Mouse (Mus musculus) heart, postnatal 36 days (tissue): ENCODE data around the gene Supt6. TPM values are rescaled to one million over a fixed set of nuclear protein-coding genes. Genes with fewer than 3 reads are reported as not detected.

Source experiments
- microRNA-seq, 2 experiments: library from miRNA; unstranded; fragments of <30 nt; microRNA quantifications; one replicate each; pipeline ENCODE4 v1.2.0; 2021; ENCODE audit warnings: borderline number of aligned reads in 2 of 2
- total RNA-seq, 2 experiments: library from RNA; stranded (reverse); gene quantifications; 2 replicates each; pipeline ENCODE4 v1.2.3; 2021

Gene Supt6
- total RNA-seq, 2 experiments from 2014 or later: 28.4 to 29.6 TPM

Small RNA genes within 50 kb of the gene (microRNA-seq; reads per million reads assigned to microRNA genes)
- 2.9 to 3.4 reads per million in 2 experiments for gene Mir7653

Other genes with a start within 250 kb of the Supt6 start
- 1 to 10 TPM; 3.9 to 5.0 TPM for gene Dhrs13, start 213.7 kb downstream of the Supt6 start, total RNA-seq
- gene Flot2, start 208.1 kb downstream of the Supt6 start, total RNA-seq: 10 to 100 TPM; 63.5 to 64.3 TPM
- gene Eral1, start 165.6 kb downstream of the Supt6 start, total RNA-seq: 10 to 100 TPM; 26.2 to 28.4 TPM
- gene Fam222b, start 151.3 kb downstream of the Supt6 start, total RNA-seq: 10 to 100 TPM; 11.7 to 12.3 TPM
- gene Traf4, start 80.4 kb downstream of the Supt6 start, total RNA-seq: 1 to 10 TPM; 6.1 to 7.0 TPM
- gene Nek8, start 69.3 kb downstream of the Supt6 start, total RNA-seq: 1 to 10 TPM; 2.2 to 3.4 TPM
- gene Tlcd1, start 69.3 kb downstream of the Supt6 start, total RNA-seq: 1 to 10 TPM; 6.1 to 7.5 TPM
- 100 to 1,000 TPM; 805 to 853 TPM for gene Rpl23a, start 62.4 kb downstream of the Supt6 start, total RNA-seq
- 10 to 100 TPM in 1 of 2 experiments, 1 to 10 TPM in 1; 10.0 to 13.2 TPM for gene Rab34, start 57.6 kb downstream of the Supt6 start, total RNA-seq
- gene Proca1, start 52.6 kb downstream of the Supt6 start, total RNA-seq: under 1 TPM; 0.50 to 0.70 TPM
- 10 to 100 TPM; 47.4 to 47.7 TPM for gene Sdf2, start 241 bp downstream of the Supt6 start, total RNA-seq
- gene 2610507B11Rik, start 15.8 kb upstream of the Supt6 start, total RNA-seq: 100 to 1,000 TPM; 187 to 210 TPM
- under 1 TPM; 0.50 to 0.62 TPM for gene BC030499, start 44.9 kb upstream of the Supt6 start, total RNA-seq
- gene Spag5, start 55.5 kb upstream of the Supt6 start, total RNA-seq: under 1 TPM; 0.54 to 0.58 TPM
- gene Aldoc, start 77.0 kb upstream of the Supt6 start, total RNA-seq: 1 to 10 TPM in 1 of 2 experiments, under 1 TPM in 1; 0.68 to 1.6 TPM
- gene Pigs, start 82.4 kb upstream of the Supt6 start, total RNA-seq: 10 to 100 TPM; 22.7 to 24.1 TPM
- gene Unc119, start 97.5 kb upstream of the Supt6 start, total RNA-seq: 1 to 10 TPM; 5.3 to 6.2 TPM
- not detected for gene Foxn1, start 140.6 kb upstream of the Supt6 start, total RNA-seq
- not detected for gene Slc13a2, start 176.2 kb upstream of the Supt6 start, total RNA-seq
- gene Slc46a1, start 219.7 kb upstream of the Supt6 start, total RNA-seq: 1 to 10 TPM; 1.6 to 1.8 TPM